Mouse (Mus musculus) left cerebral cortex, postnatal 14 days (tissue): ENCODE data around the gene Adcy6. TPM values are rescaled to one million over a fixed set of nuclear protein-coding genes. Genes with fewer than 3 reads are reported as not detected.

Source experiments
- DNase-seq, 2 experiments: peaks; one replicate each; pipeline ENCODE4 v3.0.0; 2021 to 2022; ENCODE audit warnings: low spot score in 2 of 2, mixed read lengths in 1 of 2
- intact Hi-C: fragments of 180-260 bp; cut with DNase I; formaldehyde crosslinking; loops from one replicate; pipeline ENCODE4 v1.15.1; 2025
- long read RNA-seq, 2 experiments: library from polyadenylated mRNA; stranded (forward); transcript quantifications; one replicate each; pipeline ENCODE4 v2.0.0; 2021
- total RNA-seq, 2 experiments: library from RNA; stranded (reverse); gene quantifications; 2 replicates each; pipeline ENCODE4 v1.2.3; 2021

Adcy6 gene
- total RNA-seq, result 10 to 100 TPM; 47.8 to 50.2 TPM
- long read RNA-seq, experiment 1, partial matches to known transcripts, result 0 of 4 reads
- long read RNA-seq, experiment 1, other reads (novel, unspliced or antisense), result 4 of 4 reads
- long read RNA-seq, experiment 2, partial matches to known transcripts, result 1 of 10 reads
- long read RNA-seq, experiment 2, other reads (novel, unspliced or antisense), result 5 of 10 reads

DNA sequence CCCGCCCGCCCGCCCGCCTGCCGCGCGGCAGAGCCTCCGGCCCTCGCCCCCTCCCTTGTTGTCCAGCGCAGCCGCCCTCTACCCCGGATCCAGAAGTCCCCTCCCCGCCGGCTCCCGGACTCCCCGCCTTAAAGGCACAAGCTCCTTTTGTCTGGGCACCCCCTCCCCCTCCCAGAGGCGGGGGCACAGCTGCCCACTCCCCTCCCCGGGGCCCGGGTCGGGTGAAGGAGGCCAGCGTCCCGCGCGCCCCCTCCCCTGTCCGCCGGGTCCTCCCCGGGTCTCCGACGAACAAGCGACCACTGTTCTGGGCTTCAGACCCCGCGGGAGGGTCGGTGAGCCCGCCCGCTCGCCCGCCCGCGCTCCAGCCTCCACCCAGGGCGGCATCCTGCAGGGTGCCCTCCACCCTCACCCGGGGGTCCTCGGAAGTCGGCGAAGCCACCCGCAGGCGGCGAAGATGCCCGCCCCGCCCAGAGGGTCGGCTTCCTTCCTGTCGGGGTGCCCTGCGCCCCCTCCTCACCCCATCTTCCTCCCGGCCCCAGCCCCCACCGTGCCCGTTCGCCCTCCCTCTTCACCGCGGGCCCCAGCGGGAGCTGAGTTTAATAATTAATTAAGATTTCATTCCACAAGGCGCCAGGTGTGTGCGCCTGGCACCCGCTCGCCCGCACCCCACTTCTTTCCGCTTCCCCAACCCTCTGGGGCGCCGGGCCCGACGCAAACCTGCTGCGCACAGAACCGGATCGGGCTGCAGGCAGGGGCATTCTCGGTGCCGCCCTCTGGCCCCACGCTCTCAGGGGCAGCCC is at the start of gene Adcy6:
Gene Adcy6 (minus strand): TSS at position 746 of the 800 bp plus-strand sequence.
- DNase-seq, result peak; percentile 73 to 74
- intact Hi-C loops, result no loop called here

DNA sequence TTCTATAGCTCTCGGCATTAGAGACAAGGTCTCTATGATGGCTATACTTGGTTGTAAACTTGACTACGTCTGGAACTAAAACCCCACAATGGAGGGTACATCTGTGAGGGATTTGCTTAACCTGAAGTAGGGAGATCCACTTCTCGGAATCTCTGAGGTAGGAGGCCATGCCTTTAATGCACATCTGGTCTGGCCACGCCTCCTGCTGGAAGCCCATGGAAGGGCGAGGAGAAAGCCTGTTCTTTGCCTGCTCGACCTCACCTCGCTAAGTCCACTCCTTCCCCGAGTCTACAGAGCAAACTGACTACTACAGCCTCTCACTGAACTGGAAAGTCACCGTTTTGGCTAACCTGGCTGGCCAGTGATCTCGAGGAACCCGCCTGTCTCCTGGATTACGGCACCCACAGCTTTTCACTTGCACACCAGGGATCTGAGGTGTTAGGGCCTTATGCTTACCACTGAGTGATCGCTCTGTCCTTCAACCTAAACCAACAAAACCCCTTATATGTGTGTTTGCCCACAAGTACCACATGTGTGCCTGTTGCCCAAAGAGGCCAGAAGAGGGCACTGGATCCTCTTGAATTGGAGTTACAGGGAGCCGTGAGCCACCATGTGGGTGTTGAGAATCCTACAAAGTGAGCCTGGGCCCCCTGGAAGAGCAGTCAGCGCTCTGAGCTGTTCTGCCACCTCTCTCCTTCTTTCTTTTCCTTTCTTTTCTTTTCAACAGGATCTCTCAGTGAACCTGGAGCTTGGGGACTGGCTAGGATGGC is 47.3 kb upstream of the Adcy6 start:
- intact Hi-C loops, result no loop called here

GRCm38 (mm10) chr15:98652174-98652573 is 42.3 kb upstream of the Adcy6 start:
- intact Hi-C loops, result no loop called here
- DNase-seq, result no peak

More for the DNA sequence above, 47.3 kb upstream of the Adcy6 start:
- DNase-seq, result no peak

DNA sequence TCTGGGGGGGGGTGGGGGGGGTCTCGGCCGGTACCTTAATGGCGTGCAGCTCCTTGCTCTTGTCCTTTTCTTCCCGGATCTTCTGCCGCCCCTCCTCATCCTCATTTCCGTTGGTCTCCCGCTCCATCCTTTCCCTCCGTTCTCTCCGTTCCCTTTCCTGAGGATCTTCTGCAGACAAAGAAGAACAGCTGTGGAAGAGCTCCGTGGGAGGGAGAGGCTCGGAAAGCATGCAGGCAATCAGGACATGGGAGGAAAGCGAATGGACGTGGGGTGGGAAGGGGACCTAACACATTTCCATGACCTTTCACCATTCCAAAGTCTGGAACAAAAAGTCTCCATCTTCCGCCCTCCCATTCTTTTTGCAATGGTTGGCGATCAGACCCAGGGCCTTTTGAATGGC is 41.6 kb upstream of the Adcy6 start:
- intact Hi-C loops, result no loop called here
- DNase-seq, result no peak

- intact Hi-C loops, result no loop called here
- DNase-seq, result no peak
Measured at GRCm38 (mm10) chr15:98648071-98648470, 38.2 kb upstream of the Adcy6 start.

DNA sequence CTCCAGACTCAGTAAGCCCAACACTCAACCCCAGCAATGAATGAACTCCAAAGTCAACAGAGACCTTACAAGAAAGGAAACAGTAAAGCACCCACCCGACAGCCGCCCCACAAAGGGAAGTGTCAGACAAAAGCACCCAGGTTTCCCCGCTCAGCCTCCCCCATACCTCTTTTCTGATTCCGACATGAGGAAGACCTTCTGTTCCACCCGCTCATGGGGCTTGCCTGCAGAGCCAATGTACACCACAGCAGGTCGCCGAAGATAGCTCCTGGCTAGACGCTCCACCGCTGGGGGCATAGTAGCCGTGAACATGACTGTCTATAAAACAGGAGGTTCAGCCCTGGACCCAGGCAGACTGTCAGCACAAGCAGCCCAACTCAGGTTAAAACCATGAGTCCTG is 37.4 kb upstream of the Adcy6 start:
- intact Hi-C loops, result no loop called here
- no peak for DNase-seq

- intact Hi-C loops, result no loop called here
- no peak for DNase-seq
Measured at GRCm38 (mm10) chr15:98646737-98647136, 36.9 kb upstream of the Adcy6 start.

- intact Hi-C loops, result no loop called here
- no peak for DNase-seq
Measured at GRCm38 (mm10) chr15:98645057-98646026, 35.5 kb upstream of the Adcy6 start.

GRCm38 (mm10) chr15:98644406-98644805 is 34.5 kb upstream of the Adcy6 start:
- intact Hi-C loops, result no loop called here
- no peak for DNase-seq

DNA sequence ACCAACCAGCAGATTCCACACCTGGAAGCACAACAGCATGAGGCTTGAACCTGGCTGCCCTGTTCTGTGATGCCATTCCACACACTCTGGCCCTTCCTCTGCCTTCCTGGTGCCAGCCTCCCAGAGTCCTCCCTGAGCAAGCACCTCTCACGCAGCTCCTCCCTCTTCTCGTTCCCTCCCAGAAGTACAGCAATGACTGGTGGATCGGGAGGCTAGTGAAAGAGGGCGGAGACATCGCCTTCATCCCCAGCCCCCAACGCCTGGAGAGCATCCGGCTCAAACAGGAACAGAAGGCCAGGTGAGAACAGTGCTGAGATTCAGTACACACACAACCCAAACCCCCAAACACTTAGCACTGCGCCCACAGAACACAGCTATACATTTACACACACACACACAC is 30.3 kb upstream of the Adcy6 start:
- DNase-seq, result no peak
- intact Hi-C loops, result no loop called here

DNA sequence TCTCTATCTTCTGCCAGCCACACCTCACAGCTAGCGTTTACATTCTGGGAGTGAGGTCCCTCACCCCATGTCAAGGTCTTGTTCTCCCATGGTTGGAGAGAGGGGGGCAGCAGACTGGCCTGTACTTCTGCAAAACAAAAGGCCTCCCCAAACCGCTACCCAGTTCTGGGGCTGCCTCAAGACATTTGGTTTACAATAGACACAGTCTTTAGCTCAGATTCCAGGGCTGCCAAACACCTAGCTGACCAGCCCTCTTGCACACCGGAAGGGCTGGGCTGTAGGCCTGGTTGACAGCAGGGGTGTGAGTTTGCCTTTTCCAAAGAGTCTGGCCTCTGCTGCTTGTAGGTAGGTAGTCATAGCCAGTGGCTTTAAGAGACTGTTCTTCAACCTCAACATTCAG is 27.3 kb upstream of the Adcy6 start:
- intact Hi-C loops, result no loop called here
- DNase-seq, result no peak

DNA sequence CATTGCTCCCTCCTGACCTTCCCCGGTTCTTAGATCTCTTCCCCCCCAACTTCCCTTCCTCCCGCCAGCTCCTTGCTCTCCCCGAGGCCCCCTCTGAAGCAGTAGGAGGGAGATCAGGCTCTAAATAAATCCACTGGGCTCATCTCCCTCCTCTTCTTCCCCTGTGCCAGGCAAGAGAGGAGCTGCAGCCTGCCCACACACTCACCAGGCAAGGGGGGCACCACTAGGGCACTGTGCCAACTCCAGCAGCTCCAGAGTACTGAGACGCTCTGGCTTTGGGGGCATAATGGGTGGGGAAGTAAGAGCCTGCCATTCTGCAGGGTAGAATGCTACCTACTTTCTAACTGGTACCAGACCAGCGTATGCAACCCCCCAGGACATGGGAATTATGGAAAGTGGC is 26.6 kb upstream of the Adcy6 start:
- intact Hi-C loops, result no loop called here
- peak; percentile 76 to 79 for DNase-seq

- no peak for DNase-seq
- intact Hi-C loops, result no loop called here
Measured at GRCm38 (mm10) chr15:98635291-98635841, 25.5 kb upstream of the Adcy6 start.

- intact Hi-C loops, result loop anchor here (1.0 kb wide), 1 partner anchor 28 kb away; the partner anchor contains the start of gene Ddx23
- DNase-seq, result peak; percentile 80 to 84
Measured at GRCm38 (mm10) chr15:98634541-98635081, 24.7 kb upstream of the Adcy6 start.

DNA sequence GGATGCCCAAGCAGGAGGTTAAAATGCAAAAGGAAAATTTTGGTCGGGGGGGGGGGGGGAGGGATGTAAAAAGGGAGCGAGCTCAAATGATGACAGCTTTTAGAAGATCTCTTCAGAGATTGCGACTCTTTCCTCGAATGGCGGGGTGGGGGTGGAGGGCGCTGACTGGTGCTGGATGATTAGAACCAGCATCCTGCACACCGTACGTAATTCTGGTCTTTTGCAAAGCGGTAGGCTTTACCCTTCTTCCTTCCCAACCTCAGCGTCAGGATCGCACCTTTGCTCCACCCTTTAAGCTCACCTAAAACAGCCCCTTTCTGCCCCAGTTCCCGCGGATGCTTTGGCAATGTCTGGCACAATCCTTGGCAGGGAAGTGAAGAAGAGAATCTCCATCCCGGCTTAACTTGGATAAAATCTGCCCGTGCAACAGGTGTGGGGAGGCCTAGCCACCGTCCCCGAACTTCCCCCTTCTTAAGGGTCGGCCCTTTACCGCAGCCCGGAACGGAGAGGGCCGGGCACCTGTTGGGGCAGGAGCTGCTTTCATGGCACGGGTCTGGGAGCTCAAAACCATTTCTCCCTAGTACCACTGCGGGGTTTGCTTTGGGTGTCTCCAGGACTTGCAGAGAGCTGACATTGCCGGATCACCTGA is 24.1 kb upstream of the Adcy6 start:
- intact Hi-C loops, result loop anchor here (1.0 kb wide), 1 partner anchor 28 kb away; the partner anchor contains the start of gene Ddx23
- peak in 1 of 2 experiments; percentile 37 for DNase-seq

- no peak for DNase-seq
- intact Hi-C loops, result no loop called here
Measured at GRCm38 (mm10) chr15:98632921-98633320, 23.0 kb upstream of the Adcy6 start.

GRCm38 (mm10) chr15:98632107-98632744 is 22.4 kb upstream of the Adcy6 start:
- intact Hi-C loops, result no loop called here

GRCm38 (mm10) chr15:98631493-98631892 is 21.6 kb upstream of the Adcy6 start:
- intact Hi-C loops, result no loop called here
- peak; percentile 59 to 79 for DNase-seq

More at GRCm38 (mm10) chr15:98632107-98632744, 22.4 kb upstream of the Adcy6 start:
- peak; percentile 74 to 75 for DNase-seq
